Mouse (Mus musculus): ENCODE results near the gene Prkcd.
"Not testable (repeated sequence)": the region's sequence is repeated elsewhere in the genome, so short reads cannot be mapped to it uniquely, and the experiment has no call there.

The Prkcd gene

GRCm38 (mm10) chr14:30608176-30608575 is 17.8 kb downstream of the Prkcd start:
- no peak for DNase-seq (ENCODE audit: low read depth, low spot score)

GRCm38 (mm10) chr14:30607696-30608095 is 18.3 kb downstream of the Prkcd start:
- DNase-seq (ENCODE audit: low read depth, low spot score), result no peak

- no peak for DNase-seq (ENCODE audit: low read depth, low spot score)
Observed at GRCm38 (mm10) chr14:30606817-30607216, 19.2 kb downstream of the Prkcd start.

GRCm38 (mm10) chr14:30597142-30597541 is 28.9 kb downstream of the Prkcd start:
- DNase-seq (ENCODE audit: low read depth, low spot score), result no peak

GRCm38 (mm10) chr14:30596407-30596806 is 29.6 kb downstream of the Prkcd start:
- no peak for DNase-seq (ENCODE audit: low read depth, low spot score)

GRCm38 (mm10) chr14:30595576-30596313 is 30.3 kb downstream of the Prkcd start:
- DNase-seq (ENCODE audit: low read depth, low spot score), result no peak

GRCm38 (mm10) chr14:30594092-30594695 is 31.8 kb downstream of the Prkcd start:
- DNase-seq (ENCODE audit: low read depth, low spot score), result peak; percentile 27

GRCm38 (mm10) chr14:30593279-30594091 is 32.5 kb downstream of the Prkcd start:
- DNase-seq (ENCODE audit: low read depth, low spot score), result no peak

- peak; percentile 49 for DNase-seq (ENCODE audit: low read depth, low spot score)
Observed at GRCm38 (mm10) chr14:30591417-30591816, 34.6 kb downstream of the Prkcd start.

GRCm38 (mm10) chr14:30590918-30591317 is 35.1 kb downstream of the Prkcd start:
- DNase-seq (ENCODE audit: low read depth, low spot score), result no peak

- no peak for DNase-seq (ENCODE audit: low read depth, low spot score)
Observed at GRCm38 (mm10) chr14:30590041-30590645, 35.9 kb downstream of the Prkcd start.

- DNase-seq (ENCODE audit: low read depth, low spot score), result no peak
Observed at GRCm38 (mm10) chr14:30586780-30587461, 39.1 kb downstream of the Prkcd start.

GRCm38 (mm10) chr14:30585323-30585722 is 40.7 kb downstream of the Prkcd start:
- DNase-seq (ENCODE audit: low read depth, low spot score), result no peak

GRCm38 (mm10) chr14:30584497-30585251 is 41.3 kb downstream of the Prkcd start:
- no peak for DNase-seq (ENCODE audit: low read depth, low spot score)

GRCm38 (mm10) chr14:30584077-30584476 is 41.9 kb downstream of the Prkcd start:
- DNase-seq (ENCODE audit: low read depth, low spot score), result no peak

GRCm38 (mm10) chr14:30581238-30581637 is 44.8 kb downstream of the Prkcd start:
- DNase-seq (ENCODE audit: low read depth, low spot score), result no peak

GRCm38 (mm10) chr14:30579882-30580281 is 46.1 kb downstream of the Prkcd start:
- no peak for DNase-seq (ENCODE audit: low read depth, low spot score)

- no peak for DNase-seq (ENCODE audit: low read depth, low spot score)
Observed at GRCm38 (mm10) chr14:30579180-30579579, 46.8 kb downstream of the Prkcd start.

- DNase-seq (ENCODE audit: low read depth, low spot score), result not testable (repeated sequence)
Observed at GRCm38 (mm10) chr14:30577303-30578062, 48.5 kb downstream of the Prkcd start.

- DNase-seq (ENCODE audit: low read depth, low spot score), result no peak
Observed at GRCm38 (mm10) chr14:30576260-30576659, 49.8 kb downstream of the Prkcd start.

Measured in embryo, embryonic 11.5 days (tissue).